Mouse (Mus musculus) cerebellum, adult 2 months (tissue): Measurements from ENCODE around the gene Taok3.

Experiments used
- CTCF ChIP-seq: fragments of 200-500 bp; IDR thresholded peaks from 2 replicates; pipeline ENCODE4 v1.5.1; 2011; ENCODE audit warnings: low read depth, mild to moderate bottlenecking, control low read depth, low read length, moderate library complexity, borderline replicate concordance; ENCODE audit not compliant: insufficient read depth
- POLR2A ChIP-seq: fragments of 200-500 bp; IDR thresholded peaks from 2 replicates; pipeline ENCODE4 v1.6.1; 2011; ENCODE audit warnings: low read length, control low read depth, borderline replicate concordance; ENCODE audit not compliant: insufficient read depth

- TF ChIP-seq CTCF, result no peak
- TF ChIP-seq POLR2A, result no peak
These were observed 20.9 kb upstream of the Taok3 start for GRCm38 (mm10) chr5:117099008-117099407.
